Mouse (Mus musculus): ENCODE data around the gene Zfp217. TPM values are rescaled to one million over a fixed set of nuclear protein-coding genes. Genes with fewer than 3 reads are reported as not detected.

Zfp217 gene
- polyA plus RNA-seq, 1 experiment, result 1.5 TPM

DNA sequence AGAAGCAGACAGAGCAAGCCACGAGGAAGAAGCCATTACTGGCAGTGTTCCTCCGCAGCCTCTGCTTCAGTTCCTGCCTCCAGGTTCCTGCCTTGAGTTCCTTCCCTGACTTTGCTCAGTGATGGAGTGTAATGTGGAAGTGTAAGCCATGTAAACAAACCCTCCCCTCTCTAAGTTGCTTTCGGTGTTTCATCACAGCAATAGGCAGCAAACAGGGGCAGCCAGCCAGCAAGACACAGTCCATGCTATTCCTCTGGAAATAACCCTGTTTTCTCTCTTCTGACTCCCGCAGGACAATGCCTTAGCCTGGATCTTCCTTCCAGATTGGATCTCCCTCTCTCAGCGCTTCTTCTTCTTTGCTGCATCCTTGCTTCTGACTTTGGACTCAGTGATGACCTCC, 77.9 kb downstream of the Zfp217 start:
- Histone ChIP-seq H3K9me3 (ENCODE audit: control insufficient read depth, low read length) (no peaks in the 10 kb centered on the region), H3K27me3 (ENCODE audit: control insufficient read depth) (peaks cover 9% of the 10 kb centered on the region), H3K4me1 (ENCODE audit: control insufficient read depth) (no peaks in the 10 kb centered on the region), H3K4me3 (replicated peaks) (no peak overlapping the region), H3K36me3 (ENCODE audit: control insufficient read depth) (no peaks in the 10 kb centered on the region)
- no peak for TF ChIP-seq GATA1 (IDR thresholded peaks at IDR 0.05; ENCODE audit: low read length)
- no peak for TF ChIP-seq TAL1 (IDR thresholded peaks at IDR 0.05; ENCODE audit: low read length)

DNA sequence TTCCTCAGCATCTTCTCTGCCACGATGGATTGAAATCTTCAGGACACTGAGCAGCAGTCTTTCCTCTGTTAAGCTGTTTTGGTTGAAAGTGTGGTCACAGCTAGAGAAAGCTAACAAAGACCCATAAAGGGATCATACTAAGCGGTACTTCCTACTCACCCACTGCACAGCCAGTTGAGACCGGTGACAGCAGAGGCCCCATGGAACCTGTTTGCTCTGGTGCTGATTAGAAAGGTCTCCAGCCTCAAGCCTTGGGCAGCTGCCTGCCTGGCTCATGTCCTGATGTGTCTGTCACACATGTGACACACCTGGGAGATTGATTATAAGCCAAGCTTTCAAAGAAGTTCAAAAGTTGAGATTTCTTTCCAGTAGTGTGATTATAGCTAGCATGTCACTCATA, 85.5 kb downstream of the Zfp217 start:
- Histone ChIP-seq H3K4me3 (replicated peaks) (no peak overlapping the region), H3K9me3 (ENCODE audit: control insufficient read depth, low read length) (peaks cover 4% of the 10 kb centered on the region), H3K4me1 (ENCODE audit: control insufficient read depth) (no peaks in the 10 kb centered on the region), H3K36me3 (ENCODE audit: control insufficient read depth) (no peaks in the 10 kb centered on the region), H3K27me3 (ENCODE audit: control insufficient read depth) (no peaks in the 10 kb centered on the region)
- TF ChIP-seq TAL1 (IDR thresholded peaks at IDR 0.05; ENCODE audit: low read length), result no peak
- no peak for TF ChIP-seq GATA1 (IDR thresholded peaks at IDR 0.05; ENCODE audit: low read length)

DNA sequence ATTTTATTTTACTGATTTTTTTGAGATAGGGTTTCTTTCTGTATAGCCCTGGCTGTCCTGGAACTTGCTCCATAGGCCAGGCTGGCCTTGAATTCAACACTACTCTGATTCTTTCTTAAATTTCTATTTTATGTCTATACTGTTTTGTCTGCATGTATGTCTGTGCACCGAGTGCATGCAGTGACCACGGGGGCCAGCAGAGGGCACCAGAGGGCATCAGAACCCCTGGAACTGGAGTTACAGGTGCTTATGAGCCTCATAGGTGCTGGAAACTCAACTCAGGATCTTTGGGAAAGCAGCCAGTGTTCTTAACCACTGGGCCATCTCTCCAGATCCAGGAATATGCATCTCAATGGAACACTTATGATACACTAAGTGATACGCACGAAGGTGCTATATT, 87.8 kb downstream of the Zfp217 start:
- TF ChIP-seq TAL1 (IDR thresholded peaks at IDR 0.05; ENCODE audit: low read length), result no peak
- TF ChIP-seq GATA1 (IDR thresholded peaks at IDR 0.05; ENCODE audit: low read length), result no peak
- no peaks in the 10 kb centered on the region for H3K4me1 ChIP-seq (ENCODE audit: control insufficient read depth)
- no peaks in the 10 kb centered on the region for H3K27me3 ChIP-seq (ENCODE audit: control insufficient read depth)
- H3K9me3 ChIP-seq (ENCODE audit: control insufficient read depth, low read length), result peaks cover 4% of the 10 kb centered on the region
- no peak overlapping the region for H3K4me3 ChIP-seq (replicated peaks)
- H3K36me3 ChIP-seq (ENCODE audit: control insufficient read depth), result no peaks in the 10 kb centered on the region

DNA sequence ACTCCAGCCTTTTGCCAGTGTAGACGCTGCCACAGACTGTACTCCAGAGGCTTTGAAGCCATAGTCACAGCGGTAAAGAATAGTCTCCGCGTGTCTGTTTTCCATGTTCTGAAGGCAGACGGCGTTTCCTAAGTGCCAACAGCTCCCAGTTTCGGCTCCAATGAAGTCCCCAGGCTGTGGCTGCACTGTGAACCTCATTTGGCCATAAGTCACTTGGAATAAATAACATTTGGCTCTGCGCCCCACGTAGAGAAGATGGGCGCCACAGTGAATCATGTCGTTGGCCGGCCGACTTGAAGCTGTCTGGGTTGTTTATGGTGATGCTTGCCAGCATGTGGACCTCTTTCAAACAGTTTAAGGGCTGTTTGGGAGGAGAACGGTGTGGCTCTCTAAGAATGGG, 89.1 kb downstream of the Zfp217 start:
- TF ChIP-seq TAL1 (IDR thresholded peaks at IDR 0.05; ENCODE audit: low read length) (no peak), GATA1 (IDR thresholded peaks at IDR 0.05; ENCODE audit: low read length) (no peak)
- H3K4me1 ChIP-seq (ENCODE audit: control insufficient read depth), result no peaks in the 10 kb centered on the region
- no peaks in the 10 kb centered on the region for H3K36me3 ChIP-seq (ENCODE audit: control insufficient read depth)
- peaks cover 4% of the 10 kb centered on the region for H3K9me3 ChIP-seq (ENCODE audit: control insufficient read depth, low read length)
- no peak overlapping the region for H3K4me3 ChIP-seq (replicated peaks)
- no peaks in the 10 kb centered on the region for H3K27me3 ChIP-seq (ENCODE audit: control insufficient read depth)

All from erythroblast, embryonic 14.5 days (primary cell).